Mouse (Mus musculus) stomach, embryonic 16.5 days (tissue): Measurements from ENCODE around the gene Ppp1r26. TPM values are rescaled to one million over a fixed set of nuclear protein-coding genes. Genes with fewer than 3 reads are reported as not detected.

Experiments
- ATAC-seq: fragments of 200-750 bp; cut with Nextera tagmentation; 2 replicates; pipeline ENCODE4 v1.8.0; 2017; ENCODE audit warnings: moderate number of reproducible peaks, moderate TSS enrichment; ENCODE audit not compliant: insufficient read depth, low FRiP score
- H3K27ac ChIP-seq: fragments of 300-500 bp; sonication (generic); 2 replicates; pipeline ENCODE4 v1.5.1; 2014; ENCODE audit warnings: low read length
- H3K27me3 ChIP-seq: fragments of 300-500 bp; sonication (generic); 2 replicates; pipeline ENCODE4 v1.6.1; 2014; ENCODE audit warnings: low read length, control low read depth, mixed read lengths; ENCODE audit not compliant: control insufficient read depth, insufficient read depth
- H3K36me3 ChIP-seq: fragments of 300-500 bp; sonication (generic); 2 replicates; pipeline ENCODE4 v1.6.1; 2014; ENCODE audit warnings: low read length; ENCODE audit not compliant: control insufficient read depth, insufficient read depth
- H3K4me1 ChIP-seq: fragments of 300-500 bp; sonication (generic); 2 replicates; pipeline ENCODE4 v1.6.1; 2014; ENCODE audit warnings: low read length, control low read depth, mixed read lengths; ENCODE audit not compliant: control insufficient read depth, insufficient read depth
- H3K4me2 ChIP-seq: fragments of 300-500 bp; sonication (generic); 2 replicates; pipeline ENCODE4 v1.6.1; 2014; ENCODE audit warnings: low read depth, low read length, mixed read lengths
- H3K4me3 ChIP-seq: fragments of 300-500 bp; sonication (generic); replicated peaks from 2 replicates; pipeline ENCODE4 v1.5.1; 2014; ENCODE audit warnings: mild to moderate bottlenecking, low read length
- H3K9ac ChIP-seq: fragments of 300-500 bp; sonication (generic); 2 replicates; pipeline ENCODE4 v1.6.1; 2014; ENCODE audit warnings: low read length
- H3K9me3 ChIP-seq: fragments of 300-500 bp; sonication (generic); replicated peaks from 2 replicates; pipeline ENCODE4 v1.6.1; 2016; ENCODE audit warnings: low read length, control low read depth; ENCODE audit not compliant: control insufficient read depth
- WGBS: fragments of 180-500 bp; shearing (Covaris S2); extraction: QIAGEN DNeasy Blood & Tissue Kit; methylation state at CpG from one replicate; pipeline ENCODE4 v1.1.7; 2014; 5-methylcytosine and 5-hydroxymethylcytosine counted together
- polyA plus RNA-seq: library from polyadenylated mRNA; unstranded; fragments of >200 nt; fragmentation: Nextera tagmentation; extraction: Ambion mirVana; gene quantifications from 2 replicates; pipeline ENCODE4 v1.2.1, GENCODE M21; 2015

Ppp1r26 gene
- polyA plus RNA-seq = 3.3 and 4.2 TPM in 2 replicates

GRCm38 (mm10) chr2:28446515-28447314 lies at the start of gene Ppp1r26:
Ppp1r26 (plus strand) TSS chr2:28446800.
- under 1% methylated on average over 101 of the region's 118 CpGs for WGBS
- peak within 1 kb of the TSS; percentile 70 for H3K4me3 ChIP-seq
- H3K27me3 ChIP-seq = no peaks in the 10 kb centered on the region
- no peaks in the 10 kb centered on the region for H3K36me3 ChIP-seq
- H3K4me1 ChIP-seq = peaks cover 3% of the 10 kb centered on the region
- H3K9me3 ChIP-seq = no peaks in the 10 kb centered on the region
- peak; percentile 74; the same call in 1 of the 2 replicates for ATAC-seq
- peak within 1 kb of the TSS; percentile 87 for H3K9ac ChIP-seq
- peak within 1 kb of the TSS; percentile 44 for H3K27ac ChIP-seq
- H3K4me2 ChIP-seq = peak within 1 kb of the TSS; percentile 95

- H3K27ac ChIP-seq = no peak overlapping the region
- H3K9ac ChIP-seq = no peak overlapping the region
- 54% methylated on average over 2 of the region's 2 CpGs for WGBS
- no peak overlapping the region for H3K4me3 ChIP-seq
- H3K36me3 ChIP-seq = no peaks in the 10 kb centered on the region
- no peak overlapping the region for H3K4me2 ChIP-seq
- no peaks in the 10 kb centered on the region for H3K4me1 ChIP-seq
- H3K27me3 ChIP-seq = no peaks in the 10 kb centered on the region
- ATAC-seq = no peak
- H3K9me3 ChIP-seq = no peaks in the 10 kb centered on the region
These were observed 49.7 kb upstream of the Ppp1r26 start for GRCm38 (mm10) chr2:28396928-28397327.

DNA sequence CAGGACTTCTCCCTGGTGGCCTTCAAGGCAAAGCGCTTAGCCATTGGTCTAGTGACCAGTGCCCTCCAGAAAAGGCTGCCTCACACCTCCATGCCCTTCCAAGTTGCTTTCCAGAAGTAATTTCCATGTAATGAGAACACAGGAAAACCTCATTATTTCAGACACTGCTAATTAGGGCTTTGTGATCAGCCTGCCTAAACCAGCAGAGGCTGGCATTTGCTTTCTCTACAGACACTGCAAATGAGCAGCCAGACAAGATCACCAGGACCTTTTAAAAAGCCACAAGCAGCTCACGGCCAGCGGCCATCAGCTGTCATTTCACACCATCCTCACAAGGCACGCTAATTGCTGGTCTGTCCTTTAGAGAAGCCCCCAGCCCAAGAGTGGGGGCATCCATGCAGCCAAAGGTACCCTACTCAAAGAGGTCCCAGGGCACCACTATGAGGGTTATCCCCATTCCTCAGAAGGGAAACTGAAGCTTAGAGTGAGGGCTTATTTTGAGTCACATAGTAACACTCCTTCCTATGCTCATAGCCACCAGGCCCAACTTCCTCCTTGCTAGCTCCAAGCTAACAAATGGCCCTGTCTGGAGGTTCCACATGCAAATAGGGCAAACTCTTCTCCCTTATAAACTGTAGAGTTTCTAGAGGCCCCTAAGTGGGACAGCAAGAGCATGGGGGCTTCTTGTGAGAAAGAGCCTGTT lies 49.0 kb upstream of the Ppp1r26 start:
- WGBS = 76% methylated on average over 4 of the region's 4 CpGs
- ATAC-seq = no peak
- H3K9me3 ChIP-seq = no peaks in the 10 kb centered on the region

DNA sequence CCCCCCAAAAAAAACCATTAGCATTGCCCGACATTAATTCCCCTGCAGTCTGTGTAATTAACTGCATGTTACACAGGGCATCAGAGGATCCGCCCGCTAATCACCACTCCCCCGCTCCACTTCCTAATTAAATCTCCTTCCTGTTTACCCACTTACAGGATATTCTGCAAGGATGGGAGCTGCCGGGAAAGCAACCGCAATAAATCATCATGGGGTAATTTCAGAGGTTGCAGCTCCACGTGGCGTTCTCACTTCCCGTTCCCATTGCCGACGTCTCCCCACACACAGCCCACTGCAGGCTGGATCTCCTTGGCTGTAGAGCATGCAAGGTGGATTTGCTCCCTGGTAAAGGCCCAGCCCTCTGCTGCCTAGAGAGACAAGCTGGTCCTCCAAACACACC lies 45.0 kb upstream of the Ppp1r26 start:
- no peak overlapping the region for H3K9ac ChIP-seq
- 22% methylated on average over 11 of the region's 11 CpGs for WGBS
- no peak overlapping the region for H3K4me2 ChIP-seq
- H3K9me3 ChIP-seq = no peaks in the 10 kb centered on the region
- H3K27ac ChIP-seq = no peak overlapping the region; the same call in 1 of the 2 replicates
- no peaks in the 10 kb centered on the region for H3K4me1 ChIP-seq
- H3K4me3 ChIP-seq = no peak overlapping the region
- ATAC-seq = peak; percentile 53; the same call in 1 of the 2 replicates
- H3K36me3 ChIP-seq = no peaks in the 10 kb centered on the region
- no peaks in the 10 kb centered on the region for H3K27me3 ChIP-seq

More for the DNA sequence above, 49.0 kb upstream of the Ppp1r26 start:
- no peak overlapping the region for H3K9ac ChIP-seq
- H3K36me3 ChIP-seq = no peaks in the 10 kb centered on the region
- H3K27ac ChIP-seq = no peak overlapping the region
- H3K27me3 ChIP-seq = no peaks in the 10 kb centered on the region
- no peak overlapping the region for H3K4me2 ChIP-seq
- no peak overlapping the region for H3K4me3 ChIP-seq
- H3K4me1 ChIP-seq = no peaks in the 10 kb centered on the region

DNA sequence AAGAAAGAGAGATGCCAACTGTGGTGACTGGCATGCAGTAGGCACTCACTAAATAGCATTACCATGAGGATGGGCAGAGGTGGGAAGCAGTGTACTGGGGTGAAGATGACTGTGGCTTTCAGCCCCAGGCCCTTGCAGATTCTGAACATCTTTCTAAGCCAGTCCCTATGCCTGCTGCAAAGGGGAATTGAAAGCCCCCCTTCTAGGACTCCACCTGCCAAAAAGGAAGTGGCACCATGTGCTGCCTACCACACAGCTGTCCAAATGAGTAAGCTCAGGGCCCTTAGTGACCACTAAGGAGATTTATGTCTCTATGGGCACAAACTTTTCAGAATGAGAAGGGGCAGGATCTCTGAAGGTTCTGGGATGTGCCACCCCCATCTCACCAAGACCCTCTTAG lies 44.5 kb upstream of the Ppp1r26 start:
- H3K27ac ChIP-seq = no peak overlapping the region; the same call in 1 of the 2 replicates
- no peaks in the 10 kb centered on the region for H3K36me3 ChIP-seq
- H3K4me1 ChIP-seq = no peaks in the 10 kb centered on the region
- H3K4me2 ChIP-seq = no peak overlapping the region
- no peak for ATAC-seq
- no peaks in the 10 kb centered on the region for H3K9me3 ChIP-seq
- H3K4me3 ChIP-seq = no peak overlapping the region
- no peaks in the 10 kb centered on the region for H3K27me3 ChIP-seq
- no peak overlapping the region for H3K9ac ChIP-seq

DNA sequence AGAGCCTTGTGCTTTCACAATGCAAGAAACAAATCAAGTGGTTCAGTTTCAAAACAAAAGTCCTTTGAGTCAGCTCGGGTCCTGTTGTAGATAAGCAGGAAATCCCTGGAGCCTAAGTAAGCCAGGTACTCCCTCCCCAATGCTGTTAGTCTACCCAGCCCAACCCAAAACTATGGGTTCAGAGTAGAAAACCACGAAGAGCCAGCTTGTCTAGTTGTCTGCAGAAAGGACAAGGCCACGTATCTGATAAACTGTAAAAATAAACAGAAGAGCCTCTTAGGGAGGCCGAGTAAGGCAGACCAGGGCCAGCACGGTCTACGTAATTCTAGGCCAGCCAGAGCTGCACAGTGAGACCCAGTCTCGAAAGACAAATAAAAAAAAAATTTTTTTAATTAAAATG lies 38.8 kb upstream of the Ppp1r26 start:
- no peak overlapping the region for H3K27ac ChIP-seq
- no peaks in the 10 kb centered on the region for H3K9me3 ChIP-seq
- H3K4me1 ChIP-seq = no peaks in the 10 kb centered on the region
- no peak overlapping the region for H3K9ac ChIP-seq
- no peaks in the 10 kb centered on the region for H3K27me3 ChIP-seq
- 36% methylated on average over 7 of the region's 7 CpGs for WGBS
- ATAC-seq = no peak
- no peaks in the 10 kb centered on the region for H3K36me3 ChIP-seq
- no peak overlapping the region for H3K4me3 ChIP-seq
- no peak overlapping the region for H3K4me2 ChIP-seq

DNA sequence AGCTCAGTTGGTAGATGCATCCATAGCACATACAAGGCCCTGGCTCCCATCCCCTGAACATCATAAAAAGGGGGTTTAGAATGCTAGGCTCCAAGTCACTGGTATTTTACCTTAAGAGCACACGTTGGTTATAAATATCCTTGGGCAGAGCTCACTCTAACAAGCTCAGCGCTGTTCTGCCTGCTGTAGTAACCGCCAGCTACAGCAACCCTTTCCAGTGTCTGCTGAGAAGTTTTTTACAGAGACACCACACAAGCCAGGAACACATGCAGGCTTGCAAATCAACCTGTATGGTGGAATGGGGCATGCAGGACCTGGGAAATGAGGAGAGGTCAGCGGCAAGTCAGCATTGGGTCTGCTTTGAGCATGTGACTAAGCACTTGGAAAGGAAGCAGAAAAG lies 37.5 kb upstream of the Ppp1r26 start:
- H3K27ac ChIP-seq = no peak overlapping the region
- H3K4me1 ChIP-seq = no peaks in the 10 kb centered on the region
- ATAC-seq = no peak
- no peaks in the 10 kb centered on the region for H3K9me3 ChIP-seq
- no peak overlapping the region for H3K9ac ChIP-seq
- no peak overlapping the region for H3K4me2 ChIP-seq
- 77% methylated on average over 4 of the region's 4 CpGs for WGBS
- no peak overlapping the region for H3K4me3 ChIP-seq
- H3K27me3 ChIP-seq = no peaks in the 10 kb centered on the region
- H3K36me3 ChIP-seq = no peaks in the 10 kb centered on the region

DNA sequence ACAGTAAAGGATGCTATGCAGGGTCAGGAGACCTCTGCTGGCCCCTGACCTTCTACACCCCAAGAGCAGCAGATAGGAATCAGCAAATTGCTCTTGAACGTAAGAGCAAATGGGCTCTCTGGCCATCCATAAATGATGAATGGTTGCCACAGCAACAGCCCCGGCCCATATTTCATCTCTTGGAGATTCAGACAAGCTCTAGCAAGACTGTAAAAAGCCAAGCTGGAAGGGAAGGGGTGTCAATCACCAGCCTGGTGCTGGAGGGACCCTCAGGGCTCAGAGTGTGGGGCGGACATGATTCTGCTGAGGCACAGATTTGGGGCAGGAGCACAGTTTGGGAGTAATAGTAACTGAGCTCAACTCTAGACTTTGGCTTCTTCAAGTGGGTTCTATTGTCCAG lies 37.0 kb upstream of the Ppp1r26 start:
- Histone ChIP-seq H3K27me3 (no peaks in the 10 kb centered on the region), H3K4me1 (no peaks in the 10 kb centered on the region), H3K4me3 (no peak overlapping the region), H3K4me2 (no peak overlapping the region), H3K9ac (no peak overlapping the region), H3K36me3 (no peaks in the 10 kb centered on the region), H3K27ac (no peak overlapping the region), H3K9me3 (no peaks in the 10 kb centered on the region)
- WGBS = 58% methylated on average over 3 of the region's 3 CpGs
- no peak for ATAC-seq

DNA sequence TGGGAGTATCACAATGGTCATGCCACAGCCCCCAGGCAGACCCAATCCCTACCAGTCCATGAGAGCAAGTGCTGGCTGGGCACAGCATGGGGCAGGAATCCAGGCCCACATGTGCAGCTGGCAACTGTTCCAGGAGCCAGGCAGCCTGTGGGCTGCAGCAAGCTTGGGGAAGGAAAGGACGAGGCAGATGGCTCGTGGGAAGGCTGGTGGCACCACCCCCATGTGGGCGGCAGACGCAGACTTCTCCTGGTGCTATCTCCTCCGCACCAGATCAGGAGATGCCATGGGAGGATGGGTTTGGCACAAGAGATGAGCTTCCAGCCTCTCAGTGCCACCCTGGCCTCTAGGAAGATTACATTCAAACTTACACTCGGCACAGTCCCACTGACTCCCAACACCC lies 33.7 kb upstream of the Ppp1r26 start:
- Histone ChIP-seq H3K27ac (no peak overlapping the region), H3K27me3 (no peaks in the 10 kb centered on the region), H3K4me1 (0 out of 2 replicates have a peak, but pooled peaks cover 4% of the 10 kb centered on the region), H3K9me3 (no peaks in the 10 kb centered on the region), H3K9ac (no peak overlapping the region), H3K4me3 (no peak overlapping the region), H3K4me2 (no peak overlapping the region), H3K36me3 (no peaks in the 10 kb centered on the region)
- 81% methylated on average over 6 of the region's 6 CpGs for WGBS
- ATAC-seq = no peak
